Mouse (Mus musculus) liver, embryonic 16.5 days (tissue): Measurements from ENCODE around the gene App. TPM values are rescaled to one million over a fixed set of nuclear protein-coding genes. Genes with fewer than 3 reads are reported as not detected.

Source experiments
- ATAC-seq: fragments of 200-750 bp; cut with Nextera tagmentation; 2 replicates; pipeline ENCODE4 v1.8.0; 2017; ENCODE audit warnings: low read depth, mild to moderate bottlenecking, moderate number of reproducible peaks, moderate library complexity
- H3K27ac ChIP-seq: fragments of 300-500 bp; sonication (generic); 2 replicates; pipeline ENCODE4 v1.5.1; 2014; ENCODE audit warnings: mild to moderate bottlenecking, low read length
- H3K27me3 ChIP-seq: fragments of 300-500 bp; sonication (generic); 2 replicates; pipeline ENCODE4 v1.6.1; 2014; ENCODE audit warnings: low read depth, low read length, mixed read lengths; ENCODE audit not compliant: control insufficient read depth, insufficient read depth
- H3K36me3 ChIP-seq: fragments of 300-500 bp; sonication (generic); 2 replicates; pipeline ENCODE4 v1.6.1; 2014; ENCODE audit warnings: mild to moderate bottlenecking; ENCODE audit not compliant: control insufficient read depth, insufficient read depth
- H3K4me1 ChIP-seq: fragments of 300-500 bp; sonication (generic); 2 replicates; pipeline ENCODE4 v1.6.1; 2014; ENCODE audit warnings: low read depth, low read length, mixed read lengths; ENCODE audit not compliant: control insufficient read depth
- H3K4me2 ChIP-seq: fragments of 300-500 bp; sonication (generic); 2 replicates; pipeline ENCODE4 v1.6.1; 2014; ENCODE audit warnings: low read depth, low read length, mixed read lengths
- H3K4me3 ChIP-seq: fragments of 300-500 bp; sonication (generic); 2 replicates; pipeline ENCODE4 v1.5.1; 2014; ENCODE audit warnings: low read depth, mild to moderate bottlenecking, low read length
- H3K9ac ChIP-seq: fragments of 300-500 bp; sonication (generic); 2 replicates; pipeline ENCODE4 v1.6.1; 2014; ENCODE audit warnings: low read depth, low read length
- H3K9me3 ChIP-seq: fragments of 300-500 bp; sonication (generic); replicated peaks from 2 replicates; pipeline ENCODE4 v1.6.1; 2016; ENCODE audit warnings: low read length; ENCODE audit not compliant: control insufficient read depth
- WGBS: fragments of 180-500 bp; shearing (Covaris S2); extraction: QIAGEN DNeasy Blood & Tissue Kit; methylation state at CpG from one replicate; pipeline ENCODE4 v1.1.7; 2014; ENCODE audit not compliant: insufficient replicate concordance; 5-methylcytosine and 5-hydroxymethylcytosine counted together
- polyA plus RNA-seq: library from polyadenylated mRNA; unstranded; fragments of >200 nt; fragmentation: Nextera tagmentation; extraction: Ambion mirVana; gene quantifications from 2 replicates; pipeline ENCODE4 v1.2.1, GENCODE M21; 2015

App gene
- polyA plus RNA-seq, 1 experiment from 2014 or later, result 19.9 TPM

DNA sequence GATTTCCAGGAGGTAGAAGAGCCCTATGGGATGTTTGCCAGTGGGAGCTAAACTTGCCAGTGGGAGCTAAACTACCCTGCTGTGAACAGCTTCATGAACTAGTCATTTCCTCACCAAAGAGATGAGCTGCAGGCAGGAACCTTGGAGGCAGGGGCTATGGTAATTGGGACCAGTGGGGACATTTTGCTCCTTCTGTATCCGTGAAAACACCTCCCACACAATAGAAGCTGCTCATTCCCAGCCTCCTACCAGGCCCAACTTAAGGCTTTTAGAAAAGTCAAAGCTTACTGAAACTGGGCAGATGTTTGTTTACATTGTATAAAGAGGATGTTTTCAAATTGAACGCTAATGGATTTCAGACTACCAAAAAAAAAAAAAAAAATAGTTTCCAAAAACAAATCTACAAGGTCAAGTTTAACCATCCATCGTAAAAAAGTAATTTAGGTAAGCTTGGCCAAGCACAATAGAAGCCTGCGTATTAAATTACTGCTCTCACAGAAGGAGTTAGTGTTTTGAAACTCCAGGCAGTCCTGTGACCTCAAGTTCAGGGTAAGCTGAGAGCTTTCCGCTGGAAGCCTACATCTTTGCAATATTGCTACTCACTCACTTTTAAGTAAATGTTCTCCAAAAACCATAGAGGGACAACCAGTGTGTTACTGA lies 253.8 kb downstream of the App start:
- 54% methylated on average over 5 of the region's 5 CpGs for WGBS
- Histone ChIP-seq H3K36me3 (no peaks in the 10 kb centered on the region), H3K4me2 (no peak overlapping the region), H3K9me3 (no peaks in the 10 kb centered on the region), H3K27me3 (no peaks in the 10 kb centered on the region), H3K27ac (no peak overlapping the region), H3K4me3 (no peak overlapping the region), H3K4me1 (no peaks in the 10 kb centered on the region), H3K9ac (no peak overlapping the region)
- ATAC-seq, result no peak

DNA sequence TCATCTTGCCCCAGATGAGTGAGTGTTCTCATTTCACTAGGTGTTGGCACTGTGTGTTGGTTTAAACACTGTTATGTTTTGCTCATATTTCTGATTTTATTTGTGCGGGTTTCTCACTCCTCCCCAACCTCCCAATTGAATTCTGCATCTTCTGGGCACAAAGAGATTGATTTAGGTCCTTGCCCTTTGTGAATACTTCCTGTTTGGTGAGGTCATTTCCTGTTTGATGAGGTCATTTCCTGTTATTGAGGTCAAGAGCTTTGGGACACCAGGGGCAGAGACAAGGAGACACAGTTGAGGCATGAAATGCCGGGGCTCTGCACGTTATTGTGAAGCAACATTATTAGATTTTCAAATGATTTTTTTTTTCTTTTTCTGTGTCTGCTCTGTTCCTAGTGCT lies 254.5 kb downstream of the App start:
- WGBS, result 50% methylated on average over 3 of the region's 3 CpGs
- no peak for ATAC-seq

DNA sequence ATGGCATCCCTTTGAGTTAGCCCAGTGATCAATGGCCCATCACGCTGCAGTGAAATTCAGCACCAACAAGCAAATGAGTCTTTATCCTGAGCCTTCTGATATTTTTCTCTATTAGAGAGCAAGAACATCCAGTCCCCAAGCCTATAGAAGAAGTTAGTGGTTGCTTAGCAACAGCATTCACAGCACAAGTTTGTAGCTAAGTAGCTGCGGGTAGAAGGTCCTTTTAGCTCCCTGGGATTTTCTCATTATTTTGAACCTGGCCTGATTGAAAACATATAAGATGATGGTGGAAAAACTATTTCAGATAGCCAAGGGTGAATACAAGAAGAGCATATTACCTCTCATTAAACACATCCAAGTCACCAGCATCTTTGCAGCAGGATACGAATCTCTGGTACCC lies 256.8 kb downstream of the App start:
- Histone ChIP-seq H3K27ac (no peak overlapping the region), H3K36me3 (no peaks in the 10 kb centered on the region), H3K4me3 (no peak overlapping the region), H3K4me1 (no peaks in the 10 kb centered on the region), H3K27me3 (no peaks in the 10 kb centered on the region), H3K9ac (no peak overlapping the region), H3K9me3 (no peaks in the 10 kb centered on the region), H3K4me2 (no peak overlapping the region)
- ATAC-seq, result no peak
- WGBS, result 66% methylated on average over 3 of the region's 3 CpGs

More for the DNA sequence above, 254.5 kb downstream of the App start:
- Histone ChIP-seq H3K27me3 (no peaks in the 10 kb centered on the region), H3K4me2 (no peak overlapping the region), H3K27ac (no peak overlapping the region), H3K4me3 (no peak overlapping the region), H3K36me3 (no peaks in the 10 kb centered on the region), H3K9ac (no peak overlapping the region), H3K4me1 (no peaks in the 10 kb centered on the region), H3K9me3 (no peaks in the 10 kb centered on the region)

GRCm38 (mm10) chr16:84911477-84912165 lies 261.9 kb downstream of the App start:
- H3K27me3 ChIP-seq, result no peaks in the 10 kb centered on the region
- H3K27ac ChIP-seq, result no peak overlapping the region
- 71% methylated on average over 8 of the region's 8 CpGs for WGBS
- no peak overlapping the region for H3K4me3 ChIP-seq
- H3K9me3 ChIP-seq, result no peaks in the 10 kb centered on the region
- no peak overlapping the region for H3K4me2 ChIP-seq
- ATAC-seq, result no peak
- no peaks in the 10 kb centered on the region for H3K36me3 ChIP-seq
- no peak overlapping the region for H3K9ac ChIP-seq
- no peaks in the 10 kb centered on the region for H3K4me1 ChIP-seq

DNA sequence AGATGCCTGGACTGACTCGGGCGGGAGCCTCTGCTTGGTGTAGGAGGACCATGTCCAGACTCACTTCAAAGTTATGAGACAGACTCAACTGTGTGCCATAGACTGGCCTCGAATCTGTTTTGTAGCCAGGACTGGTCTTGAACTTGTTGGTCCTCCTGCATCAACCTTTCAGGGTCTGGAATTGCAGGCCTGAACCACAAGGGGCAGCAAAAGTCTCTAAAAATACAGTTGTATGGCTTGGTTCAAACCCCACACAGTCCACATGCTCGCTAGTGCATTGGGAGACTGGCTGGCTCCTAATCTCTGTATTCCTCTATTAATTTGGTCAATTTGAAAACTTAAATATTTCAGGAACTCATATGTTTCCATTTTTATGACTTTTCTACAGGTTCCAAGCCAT lies 270.6 kb downstream of the App start:
- ATAC-seq, result no peak
- Histone ChIP-seq H3K27me3 (no peaks in the 10 kb centered on the region), H3K4me2 (no peak overlapping the region), H3K9ac (no peak overlapping the region), H3K27ac (no peak overlapping the region), H3K36me3 (no peaks in the 10 kb centered on the region), H3K4me1 (no peaks in the 10 kb centered on the region), H3K9me3 (no peaks in the 10 kb centered on the region), H3K4me3 (no peak overlapping the region)
- 60% methylated on average over 4 of the region's 4 CpGs for WGBS
